Mouse (Mus musculus) midbrain, embryonic 16.5 days (tissue): ENCODE data around the gene Sco1. TPM values are rescaled to one million over a fixed set of nuclear protein-coding genes. Genes with fewer than 3 reads are reported as not detected.

Experiments used
- ATAC-seq: fragments of 200-750 bp; cut with Nextera tagmentation; 2 replicates; pipeline ENCODE4 v1.8.0; 2017; ENCODE audit warnings: moderate TSS enrichment
- H3K27ac ChIP-seq: fragments of 300-500 bp; sonication (generic); 2 replicates; pipeline ENCODE4 v1.5.1; 2014; ENCODE audit warnings: mild to moderate bottlenecking, low read length, mixed read lengths
- H3K27me3 ChIP-seq: fragments of 300-500 bp; sonication (generic); 2 replicates; pipeline ENCODE4 v1.6.1; 2014; ENCODE audit warnings: low read depth, low read length, mixed read lengths; ENCODE audit not compliant: control insufficient read depth, insufficient read depth
- H3K36me3 ChIP-seq: fragments of 300-500 bp; sonication (generic); 2 replicates; pipeline ENCODE4 v1.6.1; 2014; ENCODE audit warnings: mild to moderate bottlenecking, low read length, moderate library complexity, mixed read lengths; ENCODE audit not compliant: control insufficient read depth, insufficient read depth
- H3K4me1 ChIP-seq: fragments of 300-500 bp; sonication (generic); 2 replicates; pipeline ENCODE4 v1.6.1; 2014; ENCODE audit warnings: mild to moderate bottlenecking, low read length, mixed read lengths; ENCODE audit not compliant: control insufficient read depth, insufficient read depth
- H3K4me2 ChIP-seq: fragments of 300-500 bp; sonication (generic); 2 replicates; pipeline ENCODE4 v1.6.1; 2014; ENCODE audit warnings: mild to moderate bottlenecking, low read length, mixed read lengths
- H3K4me3 ChIP-seq: fragments of 300-500 bp; sonication (generic); 2 replicates; pipeline ENCODE4 v1.5.1; 2014; ENCODE audit warnings: low read depth, mild to moderate bottlenecking, low read length, moderate library complexity, mixed read lengths
- H3K9ac ChIP-seq: fragments of 300-500 bp; sonication (generic); 2 replicates; pipeline ENCODE4 v1.6.1; 2014; ENCODE audit warnings: low read depth, low read length, mixed read lengths
- H3K9me3 ChIP-seq: fragments of 300-500 bp; sonication (generic); replicated peaks from 2 replicates; pipeline ENCODE4 v1.6.1; 2014; ENCODE audit warnings: mild to moderate bottlenecking, low read length, mixed read lengths; ENCODE audit not compliant: control insufficient read depth, poor library complexity, severe bottlenecking
- WGBS: fragments of 180-500 bp; shearing (Covaris S2); extraction: QIAGEN DNeasy Blood & Tissue Kit; methylation state at CpG from one replicate; pipeline ENCODE4 v1.1.7; 2014; 5-methylcytosine and 5-hydroxymethylcytosine counted together
- microRNA-seq: library from miRNA; unstranded; fragments of <30 nt; microRNA quantifications from one replicate; pipeline ENCODE4, GENCODE M21; 2017
- polyA plus RNA-seq: library from polyadenylated mRNA; unstranded; fragments of >200 nt; fragmentation: Nextera tagmentation; extraction: Ambion mirVana; gene quantifications from 2 replicates; pipeline ENCODE4 v1.2.1, GENCODE M21; 2015

The Sco1 gene
- polyA plus RNA-seq, 1 experiment from 2014 or later: 10.9 TPM

DNA sequence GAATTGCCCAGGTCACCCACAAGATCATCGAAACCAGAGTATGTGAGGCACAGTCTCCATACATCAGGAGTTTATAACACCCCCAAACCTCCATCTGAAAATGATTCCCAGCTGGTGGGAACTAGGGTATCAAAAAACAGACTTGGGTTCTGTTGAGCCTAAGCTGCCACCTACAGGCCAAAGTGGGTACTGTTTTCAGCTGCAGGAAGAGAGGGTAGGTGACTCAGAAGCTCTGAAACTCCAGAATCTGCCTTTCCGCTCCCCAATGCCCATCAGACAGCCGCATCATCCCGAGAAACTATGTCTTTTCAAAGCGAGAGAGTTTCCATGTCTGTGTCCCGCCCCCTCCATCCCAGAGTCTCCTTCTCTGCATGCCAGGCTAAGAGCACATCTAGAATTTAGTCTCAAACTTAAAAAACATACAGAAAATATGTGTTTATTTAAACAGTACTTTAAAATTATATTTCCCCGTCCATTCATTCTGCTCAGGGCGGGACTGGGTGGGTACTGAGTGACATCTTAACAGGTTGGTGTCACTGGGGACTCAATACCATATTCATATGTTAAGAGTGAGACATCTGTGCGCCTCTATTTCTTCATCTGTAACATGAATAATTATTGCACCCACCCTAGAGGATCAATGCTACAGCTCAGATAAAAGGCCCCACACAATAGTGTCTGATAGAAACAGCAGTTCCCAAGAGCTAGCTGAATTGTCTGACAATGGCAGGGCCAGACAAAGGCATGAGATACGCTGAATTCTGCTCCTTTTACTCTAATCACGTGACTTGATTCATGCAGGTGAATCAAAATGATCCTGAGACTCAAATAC is 59.8 kb downstream of the Sco1 start:
- Histone ChIP-seq H3K9me3 (no peaks in the 10 kb centered on the region), H3K4me3 (no peak overlapping the region), H3K36me3 (no peaks in the 10 kb centered on the region), H3K4me2 (no peak overlapping the region), H3K27ac (no peak overlapping the region), H3K27me3 (no peaks in the 10 kb centered on the region), H3K4me1 (no peaks in the 10 kb centered on the region), H3K9ac (no peak overlapping the region)
- ATAC-seq: 0 out of 2 replicates have a peak, but pooled peaks have one; percentile 17
- 25% methylated on average over 11 of the region's 11 CpGs for WGBS

- no peaks in the 10 kb centered on the region for H3K4me1 ChIP-seq
- no peak overlapping the region for H3K27ac ChIP-seq
- H3K36me3 ChIP-seq: no peaks in the 10 kb centered on the region
- peak; percentile 56; the same call in 1 of the 2 replicates for ATAC-seq
- WGBS: 44% methylated on average over 11 of the region's 11 CpGs
- no peak overlapping the region for H3K9ac ChIP-seq
- H3K9me3 ChIP-seq: no peaks in the 10 kb centered on the region
- no peak overlapping the region for H3K4me2 ChIP-seq
- H3K27me3 ChIP-seq: no peaks in the 10 kb centered on the region
- H3K4me3 ChIP-seq: no peak overlapping the region
These were observed 60.4 kb downstream of the Sco1 start for GRCm38 (mm10) chr11:67112851-67113202.

DNA sequence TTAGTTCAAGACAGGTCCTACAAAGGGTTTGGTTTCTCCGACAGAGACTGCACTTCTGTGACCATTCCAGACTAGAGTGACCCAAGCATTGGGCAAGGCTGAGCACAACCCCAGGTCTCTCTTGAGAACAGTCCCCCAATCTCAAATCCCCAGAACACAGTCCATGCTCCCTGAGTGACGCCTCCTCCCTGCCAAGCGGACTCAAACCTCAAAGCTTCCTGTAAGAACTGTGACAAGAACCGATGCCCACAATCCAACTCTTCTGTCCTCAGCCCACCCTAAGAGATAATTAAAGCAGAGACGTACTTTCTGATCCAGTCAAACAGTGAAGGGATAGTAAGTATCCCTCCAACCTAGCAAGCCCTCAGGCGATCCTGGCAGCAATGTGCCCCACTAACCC is 60.9 kb downstream of the Sco1 start:
- Histone ChIP-seq H3K9me3 (no peaks in the 10 kb centered on the region), H3K4me1 (no peaks in the 10 kb centered on the region), H3K4me2 (no peak overlapping the region), H3K27me3 (no peaks in the 10 kb centered on the region), H3K36me3 (no peaks in the 10 kb centered on the region), H3K9ac (no peak overlapping the region), H3K4me3 (no peak overlapping the region), H3K27ac (no peak overlapping the region)
- no peak for ATAC-seq
- WGBS: 91% methylated on average over 6 of the region's 6 CpGs

DNA sequence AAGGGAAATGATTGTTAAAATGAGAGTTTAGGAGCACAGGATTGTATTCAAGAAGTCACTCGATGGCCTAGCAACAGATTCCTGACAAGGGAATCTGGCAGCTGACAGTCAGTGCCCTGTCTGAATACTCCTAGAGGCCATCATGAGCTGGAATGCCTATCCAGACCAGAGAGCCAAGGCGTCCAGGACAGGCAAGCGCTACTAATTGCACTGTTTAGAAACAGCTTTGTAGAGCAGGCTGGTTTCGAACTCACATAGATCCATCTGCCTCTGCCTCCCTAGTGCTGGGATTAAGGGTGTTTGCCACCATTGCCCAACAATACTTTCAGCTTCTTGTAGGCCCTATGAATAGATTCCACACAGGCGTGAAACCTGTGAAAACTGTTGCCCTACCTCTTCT is 61.8 kb downstream of the Sco1 start:
- Histone ChIP-seq H3K9ac (no peak overlapping the region), H3K4me2 (no peak overlapping the region), H3K36me3 (no peaks in the 10 kb centered on the region), H3K4me3 (no peak overlapping the region), H3K27ac (no peak overlapping the region), H3K4me1 (no peaks in the 10 kb centered on the region), H3K27me3 (no peaks in the 10 kb centered on the region), H3K9me3 (no peaks in the 10 kb centered on the region)
- 90% methylated on average over 5 of the region's 5 CpGs for WGBS
- ATAC-seq: no peak

DNA sequence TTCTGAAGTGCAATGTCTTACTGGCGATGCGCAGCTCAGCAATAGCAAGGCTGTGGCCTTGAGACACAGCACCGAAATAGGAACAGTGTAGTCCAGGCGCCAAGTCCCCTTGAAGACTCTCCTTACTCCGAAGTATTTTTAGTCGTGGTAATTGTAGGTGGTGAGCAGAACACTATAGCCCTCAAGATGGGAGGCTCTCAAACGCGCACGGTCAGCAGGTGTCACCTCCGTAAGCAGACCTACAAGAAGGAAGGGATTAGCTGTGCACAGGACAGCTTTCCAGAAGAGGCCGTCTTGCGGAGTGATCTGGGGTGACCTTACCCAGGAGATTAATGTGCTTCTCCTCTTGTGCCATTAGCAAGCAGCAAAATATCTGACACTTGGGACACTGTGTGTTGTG is 62.4 kb downstream of the Sco1 start:
- ATAC-seq: no peak

More for the DNA sequence above, 62.4 kb downstream of the Sco1 start:
- 88% methylated on average over 12 of the region's 12 CpGs for WGBS
- Histone ChIP-seq H3K36me3 (no peaks in the 10 kb centered on the region), H3K4me3 (no peak overlapping the region), H3K4me2 (no peak overlapping the region), H3K27me3 (no peaks in the 10 kb centered on the region), H3K27ac (no peak overlapping the region), H3K9me3 (no peaks in the 10 kb centered on the region), H3K9ac (no peak overlapping the region), H3K4me1 (no peaks in the 10 kb centered on the region)

Small RNA genes within 50 kb of the gene (microRNA-seq; reads per million reads assigned to microRNA genes)
- not detected for gene Mir6923

Other genes starting within 250 kb of the Sco1 start
- 0.82 and 1.4 TPM in 2 replicates for gene Pirt, start 140.7 kb upstream of the Sco1 start, polyA plus RNA-seq
- not detected in 2 replicates for gene Tmem238l, start 96.0 kb upstream of the Sco1 start, polyA plus RNA-seq
- 0.47 and 0.89 TPM in 2 replicates for gene Tmem220, start 27.5 kb upstream of the Sco1 start, polyA plus RNA-seq
- gene Adprm, start 76 bp upstream of the Sco1 start, polyA plus RNA-seq: 28.2 and 32.7 TPM in 2 replicates
- 0.14 and 0.22 TPM in 2 replicates for gene Myh3, start 25.6 kb downstream of the Sco1 start, polyA plus RNA-seq
- gene Myh2, start 118.4 kb downstream of the Sco1 start, polyA plus RNA-seq: 0.14 and 0.25 TPM in 2 replicates
- 0.06 and 0.24 TPM in 2 replicates for gene Myh1, start 147.4 kb downstream of the Sco1 start, polyA plus RNA-seq
- gene Myh4, start 185.4 kb downstream of the Sco1 start, polyA plus RNA-seq: 0.11 and 0.14 TPM in 2 replicates
- 0.80 and 0.83 TPM in 2 replicates for gene Myh8, start 224.5 kb downstream of the Sco1 start, polyA plus RNA-seq